Mouse (Mus musculus) bone marrow macrophage, adult 2 months (primary cell): Measurements from ENCODE around the gene M6pr. TPM values are rescaled to one million over a fixed set of nuclear protein-coding genes. Genes with fewer than 3 reads are reported as not detected.

Source experiments
- H3K27ac ChIP-seq: 2 replicates; pipeline ENCODE4 v1.5.1; 2012; ENCODE audit warnings: low read depth, low read length; ENCODE audit not compliant: insufficient read depth
- H3K4me1 ChIP-seq: 2 replicates; pipeline ENCODE4 v1.6.1; 2012; ENCODE audit warnings: low read length; ENCODE audit not compliant: control insufficient read depth, insufficient read depth
- H3K4me3 ChIP-seq: 2 replicates; pipeline ENCODE4 v1.5.1; 2012; ENCODE audit warnings: mild to moderate bottlenecking, low read length, moderate library complexity; ENCODE audit not compliant: insufficient read depth
- CTCF ChIP-seq: IDR thresholded peaks from 2 replicates; pipeline ENCODE4 v1.5.1; 2012; ENCODE audit warnings: low read depth, mild to moderate bottlenecking, low read length, moderate library complexity
- POLR2A ChIP-seq: IDR thresholded peaks from 2 replicates; pipeline ENCODE4 v1.6.1; 2012; ENCODE audit warnings: mild to moderate bottlenecking, low read depth, low read length, borderline replicate concordance
- polyA plus RNA-seq: library from polyadenylated mRNA; stranded (reverse); fragments of >200 nt; gene quantifications from 2 replicates; pipeline ENCODE4 v1.2.4, GENCODE M21; 2012; ENCODE audit not compliant: missing spikeins, insufficient read depth, insufficient read length

The M6pr gene
- polyA plus RNA-seq: 229 and 236 TPM in 2 replicates

DNA sequence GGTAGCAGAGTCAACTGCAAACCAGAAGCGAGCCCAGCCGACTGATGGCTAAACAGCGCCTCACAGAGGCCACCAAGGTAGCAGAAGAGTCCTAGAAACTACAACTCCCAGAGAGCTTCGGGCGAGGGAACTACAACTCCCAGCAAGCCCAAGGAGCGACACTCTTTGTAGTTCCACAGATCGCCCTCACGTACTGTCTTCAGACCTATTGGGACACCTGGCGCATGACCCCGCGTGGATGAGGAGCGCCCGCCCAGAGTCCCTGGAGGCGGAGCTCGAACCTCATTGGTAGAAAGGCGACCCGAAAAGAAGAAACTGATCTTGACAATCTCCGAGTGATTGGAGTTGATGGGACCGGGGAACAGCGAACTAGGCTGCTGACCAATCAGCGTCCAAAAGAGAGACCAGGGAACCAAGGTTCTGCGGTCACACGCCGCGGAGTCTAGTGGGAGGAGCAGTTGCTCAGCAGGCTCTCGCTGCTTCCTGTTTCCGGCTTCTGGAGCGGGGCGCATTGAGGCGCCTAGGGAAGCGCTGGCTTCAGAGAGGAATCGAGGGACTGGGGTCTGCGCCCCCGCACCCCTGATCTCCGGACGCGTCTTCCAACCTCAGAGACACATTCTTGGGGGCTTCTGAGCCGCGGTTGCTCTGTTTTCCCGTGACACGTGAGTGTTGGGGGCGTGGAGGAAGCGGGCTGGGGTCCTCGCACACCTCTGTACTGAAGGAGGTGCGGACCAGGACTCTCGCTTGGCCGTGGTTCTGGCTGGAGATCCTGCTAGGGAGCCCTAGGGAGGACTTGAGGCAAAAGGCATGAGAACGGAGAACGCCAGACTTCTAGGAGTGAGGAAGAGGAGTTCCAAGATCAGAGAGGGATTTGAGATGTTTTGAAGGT lies at the start of gene M6pr:
M6pr (plus strand) TSS at position 216 of the 889 bp plus-strand sequence.
- TF ChIP-seq CTCF (peak; percentile 82), POLR2A (0 out of 2 replicates have a peak, but pooled peaks have one; percentile 38)
- peaks cover 14% of the 10 kb centered on the region for H3K4me1 ChIP-seq
- peak within 1 kb of the TSS; percentile 85 for H3K27ac ChIP-seq
- peak within 1 kb of the TSS; percentile 92 for H3K4me3 ChIP-seq

DNA sequence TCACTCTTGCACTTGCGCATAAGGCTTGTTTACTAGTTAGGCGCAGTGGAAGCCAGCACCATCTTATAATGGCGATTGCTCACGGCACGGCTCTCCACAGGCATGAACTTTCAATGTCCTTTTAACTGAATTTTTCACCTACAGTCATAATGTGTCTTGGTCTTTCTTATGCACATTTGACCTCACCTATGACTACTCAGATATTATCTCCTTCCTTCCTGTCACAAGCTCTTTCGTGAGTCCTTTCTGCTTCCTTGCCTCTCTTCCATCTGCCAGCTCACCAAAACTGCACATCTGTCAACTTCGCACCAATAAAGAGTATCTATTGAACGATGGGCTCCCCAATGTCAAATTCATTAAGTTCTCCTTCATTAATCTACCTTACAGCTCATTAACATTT lies 46.0 kb upstream of the M6pr start:
- no peak overlapping the region for H3K27ac ChIP-seq
- no peaks in the 10 kb centered on the region for H3K4me1 ChIP-seq
- H3K4me3 ChIP-seq: no peak overlapping the region
- TF ChIP-seq CTCF (no peak), POLR2A (no peak)

DNA sequence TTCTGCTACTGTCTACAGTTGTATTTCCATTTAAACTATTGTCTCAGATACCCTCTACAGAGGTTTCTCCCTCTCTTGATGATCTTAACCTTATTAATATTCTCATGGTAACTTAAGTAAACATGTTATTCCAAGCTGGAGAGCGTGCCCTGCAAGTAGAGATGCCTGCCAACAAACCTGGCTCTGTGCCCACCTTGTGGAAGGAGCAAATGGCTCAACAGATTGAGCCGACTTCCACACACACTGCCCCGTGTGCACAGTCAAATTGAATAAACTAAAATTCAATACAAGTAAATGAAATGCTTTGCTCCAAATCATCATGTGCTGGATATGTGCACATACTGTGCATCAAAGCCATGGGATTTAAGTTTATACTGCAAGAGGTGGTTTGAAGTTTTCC lies 40.0 kb upstream of the M6pr start:
- Histone ChIP-seq H3K4me3 (no peak overlapping the region), H3K4me1 (no peaks in the 10 kb centered on the region), H3K27ac (no peak overlapping the region)
- TF ChIP-seq CTCF (no peak), POLR2A (no peak)

DNA sequence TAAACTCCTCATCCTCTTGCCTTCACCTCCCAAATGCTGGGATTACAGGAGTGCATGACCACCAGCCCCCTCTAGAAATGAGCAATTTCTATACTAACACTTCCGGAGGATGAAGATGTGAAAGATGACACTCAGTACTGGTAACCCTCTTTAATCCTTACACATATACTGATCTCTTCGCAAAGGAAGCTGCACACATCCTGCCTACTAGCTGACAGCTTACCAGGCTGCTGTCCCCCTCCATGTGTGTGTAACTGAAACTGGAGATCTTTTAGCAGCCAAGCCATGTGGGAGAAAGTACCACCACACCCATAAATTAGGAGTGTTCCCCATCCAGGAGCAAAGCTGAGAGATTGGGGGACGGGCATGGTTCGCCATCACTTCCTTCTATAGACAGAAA lies 39.4 kb upstream of the M6pr start:
- TF ChIP-seq CTCF: no peak
- TF ChIP-seq POLR2A: no peak
- Histone ChIP-seq H3K4me1 (no peaks in the 10 kb centered on the region), H3K4me3 (no peak overlapping the region), H3K27ac (no peak overlapping the region)

DNA sequence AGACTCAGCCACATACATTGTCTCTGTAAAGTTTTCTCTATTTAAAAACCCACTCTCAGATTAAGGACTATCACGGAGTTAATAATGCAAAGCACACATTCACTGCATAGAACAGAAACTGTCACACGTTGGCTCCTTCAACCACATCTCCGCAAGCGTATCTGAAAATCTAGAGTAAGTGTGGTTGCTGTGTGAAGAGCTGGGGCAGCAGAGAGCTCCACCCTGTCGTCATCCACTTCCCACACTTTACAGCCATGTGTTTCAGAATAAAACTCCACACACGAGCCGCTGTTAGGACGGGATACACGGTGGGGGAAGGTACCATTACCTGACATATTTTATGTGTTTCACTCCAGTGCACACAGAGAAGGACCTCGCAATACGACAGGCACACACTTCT lies 38.4 kb upstream of the M6pr start:
- Histone ChIP-seq H3K27ac (no peak overlapping the region), H3K4me1 (no peaks in the 10 kb centered on the region), H3K4me3 (no peak overlapping the region)
- TF ChIP-seq POLR2A (no peak), CTCF (no peak)

DNA sequence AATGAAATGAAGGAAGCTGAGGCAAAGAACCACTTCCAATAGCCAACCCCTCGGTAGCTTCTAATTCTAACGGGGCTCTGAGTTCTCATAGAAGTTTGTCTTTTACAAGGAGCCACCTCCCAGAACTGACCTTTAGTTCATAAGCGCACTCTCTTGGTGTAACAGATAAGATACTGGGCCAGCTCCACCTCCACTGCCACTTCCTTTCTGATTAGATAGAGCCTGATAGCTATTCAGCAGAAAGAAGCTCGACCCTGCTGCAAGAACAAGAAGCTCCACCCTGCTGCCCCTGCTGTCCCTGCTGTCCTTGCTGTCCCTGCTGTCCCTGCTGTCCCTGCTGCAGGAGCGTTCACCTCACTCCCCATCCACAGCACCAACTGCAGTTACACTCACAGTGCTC lies 34.0 kb upstream of the M6pr start:
- TF ChIP-seq POLR2A (no peak), CTCF (no peak)
- Histone ChIP-seq H3K4me3 (no peak overlapping the region), H3K27ac (no peak overlapping the region), H3K4me1 (no peaks in the 10 kb centered on the region)

DNA sequence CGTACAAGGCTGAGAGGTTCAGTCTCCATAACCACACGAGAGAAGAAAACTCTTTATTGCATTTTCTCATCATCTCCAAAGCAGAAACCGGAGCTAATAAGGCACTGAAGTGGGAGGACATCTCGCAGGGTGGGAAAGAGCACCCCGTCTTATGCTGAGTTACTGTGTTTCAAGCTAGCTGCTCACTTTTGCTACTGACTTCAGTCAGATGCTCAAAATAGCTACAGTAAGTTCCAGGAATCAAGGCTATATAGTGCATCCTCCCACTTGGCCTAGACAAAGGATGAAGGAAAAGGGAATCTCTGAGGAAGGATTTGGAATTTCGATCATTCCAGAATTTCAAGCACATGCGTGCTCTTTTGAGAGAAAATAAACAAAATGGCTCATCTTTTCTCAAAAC lies 32.0 kb upstream of the M6pr start:
- Histone ChIP-seq H3K27ac (no peak overlapping the region), H3K4me1 (no peaks in the 10 kb centered on the region), H3K4me3 (no peak overlapping the region)
- no peak for TF ChIP-seq POLR2A
- TF ChIP-seq CTCF: no peak

DNA sequence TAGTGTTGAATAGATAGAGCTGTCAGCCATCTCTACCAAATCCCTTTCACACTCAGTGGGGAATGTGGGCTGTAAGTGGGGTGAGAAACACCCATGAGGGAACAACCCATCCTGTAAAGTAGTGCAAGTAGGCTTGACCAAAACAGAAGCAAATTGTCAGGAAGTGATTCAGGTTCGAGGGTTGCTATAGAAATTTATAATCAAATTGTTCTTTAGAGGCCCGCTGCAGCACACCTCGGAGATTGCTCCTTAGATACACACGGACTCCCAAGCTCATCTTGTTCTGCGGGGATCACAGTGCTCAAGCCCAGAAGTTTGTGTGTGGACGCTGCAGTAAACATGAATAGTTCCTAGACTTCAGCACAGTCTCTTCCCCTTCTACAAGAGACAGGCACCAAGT lies 25.7 kb upstream of the M6pr start, which contains the start of gene Klrg1:
Klrg1 (minus strand) TSS at position 101 of the 400 bp plus-strand sequence.
- Histone ChIP-seq H3K4me1 (no peaks in the 10 kb centered on the region), H3K27ac (no peak within 1 kb of the TSS), H3K4me3 (no peak within 1 kb of the TSS)
- no peak for TF ChIP-seq CTCF
- no peak for TF ChIP-seq POLR2A

DNA sequence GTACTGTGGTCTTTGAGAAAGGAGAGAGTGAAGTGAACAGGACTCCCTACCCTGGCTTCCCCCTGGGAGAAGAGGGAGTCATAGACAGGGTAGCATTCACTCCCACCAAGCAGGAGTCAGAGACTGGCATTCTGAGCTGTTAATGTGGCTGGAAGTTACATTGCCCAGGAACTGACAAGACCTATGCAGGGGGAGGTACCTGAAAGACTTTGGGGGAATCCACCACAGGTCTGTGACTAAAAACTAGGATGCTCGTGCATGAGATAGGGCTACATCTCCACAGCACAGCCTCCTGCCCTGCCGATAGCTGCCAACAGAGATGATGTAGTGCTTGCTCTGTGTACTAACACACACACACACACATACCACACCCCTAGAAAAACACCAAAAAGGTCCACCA lies 25.1 kb upstream of the M6pr start:
- Histone ChIP-seq H3K4me1 (no peaks in the 10 kb centered on the region), H3K4me3 (no peak overlapping the region), H3K27ac (no peak overlapping the region)
- TF ChIP-seq POLR2A: no peak
- no peak for TF ChIP-seq CTCF

DNA sequence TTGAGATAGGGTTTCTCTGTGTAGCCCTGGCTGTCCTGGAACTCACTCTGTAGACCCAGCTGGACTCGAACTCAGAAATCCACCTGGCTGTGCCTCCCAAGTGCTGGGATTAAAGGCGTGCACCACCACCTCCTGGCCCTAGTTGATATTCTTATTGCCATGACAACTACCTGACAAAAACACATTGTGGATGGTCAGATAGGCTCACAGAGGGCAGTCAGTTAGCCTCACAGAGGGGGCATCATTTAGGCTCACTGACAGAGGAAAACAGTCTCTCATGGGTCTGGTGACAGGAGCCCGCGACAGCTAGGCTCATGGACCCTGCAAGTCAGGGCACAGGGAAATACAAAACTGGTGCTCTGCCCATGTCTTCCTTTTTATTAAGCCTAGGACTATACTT lies 24.2 kb upstream of the M6pr start:
- Histone ChIP-seq H3K4me3 (no peak overlapping the region), H3K4me1 (no peaks in the 10 kb centered on the region), H3K27ac (no peak overlapping the region)
- no peak for TF ChIP-seq POLR2A
- TF ChIP-seq CTCF: no peak

DNA sequence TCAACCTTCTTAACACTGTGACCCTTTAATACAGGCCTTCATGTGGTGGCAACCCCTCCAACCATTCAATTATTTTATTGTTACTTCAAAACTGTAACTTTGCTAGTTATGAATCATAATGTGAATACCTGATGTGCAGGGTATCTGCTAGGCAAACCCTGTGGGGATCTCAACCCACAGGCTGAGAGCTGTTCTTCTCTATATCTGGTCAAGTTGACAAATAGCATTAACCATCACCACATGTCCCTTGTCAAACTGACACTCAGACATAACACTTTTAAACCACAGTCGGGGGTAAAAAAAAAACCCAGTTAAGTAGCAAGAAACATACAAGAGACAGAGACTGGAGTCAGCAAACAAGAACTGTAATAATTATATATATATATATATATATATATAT lies 23.7 kb upstream of the M6pr start:
- Histone ChIP-seq H3K4me3 (no peak overlapping the region), H3K27ac (no peak overlapping the region), H3K4me1 (no peaks in the 10 kb centered on the region)
- TF ChIP-seq POLR2A: no peak
- TF ChIP-seq CTCF: no peak
